10 mouse cellular contexts compared by ENCODE assay signal in the genomic region with DNA sequence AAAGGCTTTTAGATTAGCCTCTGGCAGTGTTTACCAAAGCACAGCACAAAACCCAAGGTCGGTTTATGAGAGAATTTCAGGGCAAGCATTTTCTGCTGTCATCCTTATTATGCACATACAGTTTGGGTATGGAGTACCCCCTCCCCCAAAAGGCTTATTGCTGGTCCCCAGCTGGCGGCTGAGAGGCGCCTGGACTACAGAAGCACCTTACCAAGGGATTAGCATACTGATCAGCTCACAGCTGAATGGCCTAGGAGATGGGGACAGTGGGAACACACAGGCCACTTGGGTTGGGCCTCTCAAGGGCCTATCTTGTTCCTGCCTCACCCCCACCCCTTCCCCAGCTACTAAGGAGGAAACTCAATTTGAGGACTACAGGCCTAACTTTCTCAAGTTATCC. TPM values are rescaled to one million over a fixed set of nuclear protein-coding genes. Genes with fewer than 3 reads are reported as not detected.
DNase-seq lines count a peak whose midpoint lies in the region; ATAC-seq and TF ChIP-seq lines count a peak whose summit lies in the region.
"Had no signal": no experiment of that assay in that cellular context is flagged by ENCODE, and none has a peak within 500 bp of the region (broad histone marks: within the 10 kb centered on the region; RNA-seq: fewer than 3 reads in every experiment).

No protein-coding gene starts in this region.

- no peak for DNase-seq in heart, adult 9 months (ENCODE audit: low spot score in 2 of 2)
- no peak for DNase-seq in CH12.LX (ENCODE audit: extremely low read depth)
- no peak for DNase-seq in forebrain, postnatal 0 days
- no peak for DNase-seq in embryo, embryonic 9.5 days (ENCODE audit: extremely low spot score)
- no peak for DNase-seq in thymus, postnatal 14 days
- no peak for DNase-seq in adrenal gland, adult (ENCODE audit: inconsistent age in 2 of 2, low spot score in 1 of 2)
- DNase-seq: cerebellum, postnatal 14 days had no signal

- no peaks in the 10 kb centered on the region for H3K9me3 ChIP-seq in heart, embryonic 12.5 days (replicated peaks)
- no peaks in the 10 kb centered on the region for H3K9me3 ChIP-seq in CH12.LX (replicated peaks; ENCODE audit: low read length)
- no peaks in the 10 kb centered on the region for H3K9me3 ChIP-seq in forebrain, postnatal 0 days (ENCODE audit: low read length)
- no peaks in the 10 kb centered on the region for H3K9me3 ChIP-seq in liver, embryonic 16.5 days (replicated peaks; ENCODE audit: control insufficient read depth, low read length)

- H3K4me3 ChIP-seq in heart, embryonic 12.5 days: no peak overlapping the region
- no peak overlapping the region for H3K4me3 ChIP-seq in CH12.LX (replicated peaks in 1 of 3; ENCODE audit: low read depth in 2 of 3, low read length in 2 of 3, poor library complexity in 1 of 3)
- no peak overlapping the region for H3K4me3 ChIP-seq in forebrain, postnatal 0 days (ENCODE audit: low read depth, low read length)
- H3K4me3 ChIP-seq in liver, embryonic 16.5 days (ENCODE audit: low read depth, low read length): no peak overlapping the region

- H3K9ac ChIP-seq in heart, embryonic 12.5 days: peak overlapping the region; percentile 44; the same call in 1 of the 2 replicates
- peak overlapping the region; percentile 43; the same call in 1 of the 2 replicates for H3K9ac ChIP-seq in CH12.LX (ENCODE audit: insufficient read depth, low read depth)
- peak overlapping the region; percentile 93 for H3K9ac ChIP-seq in forebrain, postnatal 0 days
- no peak overlapping the region for H3K9ac ChIP-seq in liver, embryonic 16.5 days (ENCODE audit: low read depth, low read length)

- H3K27me3 ChIP-seq in heart, embryonic 12.5 days (replicated peaks): no peaks in the 10 kb centered on the region
- H3K27me3 ChIP-seq in CH12.LX (replicated peaks): no peaks in the 10 kb centered on the region
- no peaks in the 10 kb centered on the region for H3K27me3 ChIP-seq in forebrain, postnatal 0 days (ENCODE audit: insufficient read depth, low read length)
- H3K27me3 ChIP-seq in liver, embryonic 16.5 days (ENCODE audit: control insufficient read depth, insufficient read depth, low read depth, low read length): no peaks in the 10 kb centered on the region

- no peak for TF ChIP-seq CTCF in CH12.LX (conservative IDR thresholded peaks at IDR 0.05 in 1 of 2, IDR thresholded peaks at IDR 0.05 in 1 of 2; ENCODE audit: low read depth in 2 of 2, low read length in 2 of 2)
- no peak for TF ChIP-seq CTCF in forebrain, postnatal 0 days (IDR thresholded peaks at IDR 0.05; ENCODE audit: low read depth)

- H3K4me1 ChIP-seq in heart, embryonic 12.5 days (replicated peaks): peaks cover 11% of the 10 kb centered on the region
- H3K4me1 ChIP-seq in CH12.LX (ENCODE audit: control insufficient read depth in 1 of 2, insufficient read depth in 2 of 2): peaks cover 4 to 19% of the 10 kb centered on the region in 2 experiments; a peak in 3 of 4 replicates
- peaks cover 9% of the 10 kb centered on the region for H3K4me1 ChIP-seq in forebrain, postnatal 0 days (ENCODE audit: insufficient read depth)
- H3K4me1 ChIP-seq in liver, embryonic 16.5 days (ENCODE audit: control insufficient read depth, low read depth, low read length): peaks cover 16% of the 10 kb centered on the region

- H3K27ac ChIP-seq in heart, embryonic 12.5 days (ENCODE audit: poor library complexity, severe bottlenecking): no peak overlapping the region
- no peak overlapping the region for H3K27ac ChIP-seq in CH12.LX (ENCODE audit: insufficient read depth, low read depth)
- H3K27ac ChIP-seq in forebrain, postnatal 0 days (ENCODE audit: low read depth, low read length): no peak overlapping the region
- H3K27ac ChIP-seq in liver, embryonic 16.5 days (ENCODE audit: low read length): no peak overlapping the region

- TF ChIP-seq RAD21 in CH12.LX (IDR thresholded peaks at IDR 0.05; ENCODE audit: low read depth, low read length): no peak

- H3K36me3 ChIP-seq in heart, embryonic 12.5 days: peaks cover 47% of the 10 kb centered on the region
- H3K36me3 ChIP-seq in CH12.LX (replicated peaks in 1 of 2; ENCODE audit: control insufficient read depth in 1 of 2, insufficient read depth in 1 of 2, low read length in 1 of 2): peaks cover 32 to 49% of the 10 kb centered on the region in 2 experiments
- H3K36me3 ChIP-seq in forebrain, postnatal 0 days (ENCODE audit: insufficient read depth): peaks cover 35% of the 10 kb centered on the region
- H3K36me3 ChIP-seq in liver, embryonic 16.5 days (ENCODE audit: control insufficient read depth, insufficient read depth): peaks cover 31% of the 10 kb centered on the region

- TF ChIP-seq POLR2A in CH12.LX (IDR thresholded peaks at IDR 0.05; ENCODE audit: low read depth, low read length): no peak

- in situ Hi-C loops in CH12.LX (cut with MboI; ENCODE audit: low pct_ligation_motif_present, low pct_unique_long_range_greater_than_20kb, low sequenced_read_pairs): loop anchor here (25.0 kb wide), 1 partner anchor 286 kb away; no protein-coding TSS in a partner anchor

- H3K4me2 ChIP-seq in heart, embryonic 12.5 days: 0 out of 2 replicates have a peak overlapping the region, but pooled peaks have one; percentile 2
- peak overlapping the region; percentile 47; the same call in 1 of the 2 replicates for H3K4me2 ChIP-seq in CH12.LX (ENCODE audit: insufficient read depth, low read depth, poor library complexity, severe bottlenecking)
- no peak overlapping the region; the same call in 1 of the 2 replicates for H3K4me2 ChIP-seq in forebrain, postnatal 0 days (ENCODE audit: low read depth)
- peak overlapping the region; percentile 92 for H3K4me2 ChIP-seq in liver, embryonic 16.5 days (ENCODE audit: low read depth, low read length)

- dilution Hi-C loops in CH12.LX (cut with MboI; ENCODE audit: extremely low pct_ligation_motif_present, extremely low pct_unique_long_range_greater_than_20kb, low sequenced_read_pairs): no loop called here

- no peak for TF ChIP-seq EP300 in CH12.LX (IDR thresholded peaks at IDR 0.05; ENCODE audit: low read length)

- no peak for ATAC-seq in heart, embryonic 12.5 days (ENCODE audit: insufficient number of reproducible peaks, low FRiP score)
- no peak for ATAC-seq in forebrain, postnatal 0 days
- no peak for ATAC-seq in liver, embryonic 16.5 days (ENCODE audit: low read depth)

- 76% methylated on average over 3 of the region's 3 CpGs for WGBS in heart, embryonic 12.5 days
- 25% methylated on average over 3 of the region's 3 CpGs for WGBS in forebrain, postnatal 0 days
- 75% methylated on average over 3 of the region's 3 CpGs for WGBS in liver, embryonic 16.5 days (ENCODE audit: insufficient replicate concordance)

- peaks cover 20% of the 10 kb centered on the region for H3K79me2 ChIP-seq in CH12.LX (replicated peaks; ENCODE audit: control insufficient read depth, extremely low read depth, insufficient read depth, poor library complexity, severe bottlenecking)

TF ChIP-seq in CH12.LX, 34 proteins besides CTCF, POLR2A, EP300 and RAD21:
- no peak for TF ChIP-seq HCFC1 (IDR thresholded peaks at IDR 0.05; ENCODE audit: low read depth, low read length)
- TF ChIP-seq MXI1 (IDR thresholded peaks at IDR 0.05; ENCODE audit: low read depth, low read length): no peak
- no peak for TF ChIP-seq POLR2AphosphoS2 (IDR thresholded peaks at IDR 0.05; ENCODE audit: low read depth, low read length)
- TF ChIP-seq NRF1 (IDR thresholded peaks at IDR 0.05; ENCODE audit: low read depth, low read length): no peak
- TF ChIP-seq ELF1 (IDR thresholded peaks at IDR 0.05; ENCODE audit: low read depth, low read length): no peak
- TF ChIP-seq SIN3A (IDR thresholded peaks at IDR 0.05; ENCODE audit: low read length): no peak
- TF ChIP-seq TBP (conservative IDR thresholded peaks at IDR 0.05; ENCODE audit: low read depth, low read length): no peak
- TF ChIP-seq USF2 (conservative IDR thresholded peaks at IDR 0.05; ENCODE audit: low read depth, low read length): no peak
- no peak for TF ChIP-seq JUN (IDR thresholded peaks at IDR 0.05; ENCODE audit: insufficient read depth, low read depth, low read length)
- no peak for TF ChIP-seq E2F4 (IDR thresholded peaks at IDR 0.05; ENCODE audit: insufficient replicate concordance, low read depth, low read length)
- TF ChIP-seq CHD2 (IDR thresholded peaks at IDR 0.05; ENCODE audit: low read length): no peak
- no peak for TF ChIP-seq BHLHE40 (IDR thresholded peaks at IDR 0.05; ENCODE audit: low read depth, low read length)
- TF ChIP-seq SMC3 (IDR thresholded peaks at IDR 0.05; ENCODE audit: low read depth, low read length): no peak
- no peak for TF ChIP-seq ZNF384 (IDR thresholded peaks at IDR 0.05; ENCODE audit: low read depth, low read length)
- TF ChIP-seq CHD1 (IDR thresholded peaks at IDR 0.05; ENCODE audit: low read depth, low read length): no peak
- TF ChIP-seq TCF12 (IDR thresholded peaks at IDR 0.05; ENCODE audit: low read depth, low read length): no peak

RNA-seq across cellular contexts. Expression of a gene that starts 1.5 kb away (rescaled TPM):
- polyA plus RNA-seq in heart, embryonic 12.5 days (2016; fragmentation: Nextera tagmentation; extraction: Ambion mirVana): 64.1 and 66.2 TPM in 2 replicates
- total RNA-seq in CH12.LX (2012; rRNA removed) (50.3 and 54.4 TPM in 2 replicates), CH12.LX (2014; rRNA removed) (109 and 110 TPM in 2 replicates)
- polyA plus RNA-seq in CH12.LX (2012; ENCODE audit: insufficient read length, low read depth): 123 and 133 TPM in 2 replicates
- 90.9 and 92.3 TPM in 2 replicates for total RNA-seq in forebrain, postnatal 0 days (2014; rRNA removed)
- polyA plus RNA-seq in forebrain, postnatal 0 days (2015; fragmentation: Nextera tagmentation; extraction: Ambion mirVana): 96.8 and 104 TPM in 2 replicates
- 28.2 and 30.6 TPM in 2 replicates for polyA plus RNA-seq in liver, embryonic 16.5 days (2015; fragmentation: Nextera tagmentation; extraction: Ambion mirVana)

RNA-seq across cellular contexts. Expression of a gene that starts 15.7 kb away (rescaled TPM):
- not detected in 2 replicates for polyA plus RNA-seq in heart, embryonic 12.5 days (2016; fragmentation: Nextera tagmentation; extraction: Ambion mirVana)
- not detected in 2 replicates for total RNA-seq in CH12.LX (2012; rRNA removed)
- total RNA-seq in CH12.LX (2014; rRNA removed): not detected in 2 replicates
- polyA plus RNA-seq in CH12.LX (2012; ENCODE audit: insufficient read length, low read depth): not detected in 2 replicates
- not detected in 2 replicates for total RNA-seq in forebrain, postnatal 0 days (2014; rRNA removed)
- 0.13 and 0.21 TPM in 2 replicates for polyA plus RNA-seq in forebrain, postnatal 0 days (2015; fragmentation: Nextera tagmentation; extraction: Ambion mirVana)
- polyA plus RNA-seq in liver, embryonic 16.5 days (2015; fragmentation: Nextera tagmentation; extraction: Ambion mirVana): not detected in 2 replicates
- total RNA-seq: left cerebral cortex, adult 8-10 months had no signal

RNA-seq across cellular contexts. Expression of a gene that starts 59.3 kb away (rescaled TPM):
- polyA plus RNA-seq in heart, embryonic 12.5 days (2016; fragmentation: Nextera tagmentation; extraction: Ambion mirVana): 87.0 and 95.2 TPM in 2 replicates
- 0.08 TPM in 1 of 2 replicates, not detected in the other for total RNA-seq in CH12.LX (2012; rRNA removed)
- 0.17 TPM in 1 of 2 replicates, not detected in the other for total RNA-seq in CH12.LX (2014; rRNA removed)
- polyA plus RNA-seq in CH12.LX (2012; ENCODE audit: insufficient read length, low read depth): not detected in 2 replicates
- total RNA-seq in forebrain, postnatal 0 days (2014; rRNA removed): 10.2 and 14.2 TPM in 2 replicates
- 25.6 and 29.5 TPM in 2 replicates for polyA plus RNA-seq in forebrain, postnatal 0 days (2015; fragmentation: Nextera tagmentation; extraction: Ambion mirVana)
- 661 and 713 TPM in 2 replicates for polyA plus RNA-seq in liver, embryonic 16.5 days (2015; fragmentation: Nextera tagmentation; extraction: Ambion mirVana)

Comparison
In these comparisons a context has a peak if more than half of its experiments do, and no peak if none do; other contexts are left out.
1. RNA of a gene that starts 59.3 kb away (polyA plus RNA-seq): 661 to 713 TPM in liver, embryonic 16.5 days, 87.0 to 95.2 TPM in heart, embryonic 12.5 days and 25.6 to 29.5 TPM in forebrain, postnatal 0 days; not detected in CH12.LX; every median in the first group is over 10 times any median in the second.